In the genomic region with DNA sequence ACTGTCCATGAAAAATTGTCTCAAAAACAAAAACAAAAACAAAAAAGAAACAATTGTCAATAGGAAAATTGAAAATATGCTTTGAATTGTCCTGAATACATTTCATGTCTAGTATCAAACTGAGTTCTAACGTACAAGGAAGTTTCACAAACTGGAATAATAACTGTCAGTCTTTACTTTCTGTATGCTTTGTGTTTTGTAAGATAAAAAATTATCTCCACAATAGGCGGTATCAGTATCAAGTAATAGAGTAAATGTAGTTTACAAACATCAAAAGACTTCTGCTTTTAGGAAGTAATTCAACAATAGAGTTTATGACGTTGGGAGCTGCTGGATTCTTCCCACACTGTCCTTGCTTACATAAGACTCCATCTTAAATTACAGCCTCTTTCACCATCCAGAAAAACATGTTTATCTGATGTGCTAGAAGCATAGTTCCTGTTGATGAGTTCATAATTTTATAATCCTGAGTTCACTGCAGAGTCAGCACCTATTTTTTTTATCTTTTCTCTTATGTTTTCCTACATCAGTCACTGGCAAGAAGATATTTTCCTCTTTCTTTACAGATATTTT, we compare ENCODE assay signal across 36 mouse cellular contexts. TPM values are rescaled to one million over a fixed set of nuclear protein-coding genes. Genes with fewer than 3 reads are reported as not detected.
"Had no signal": no experiment of that assay in that cellular context is flagged by ENCODE, and none has a peak within 500 bp of the region (broad histone marks: within the 10 kb centered on the region; RNA-seq: fewer than 3 reads in every experiment).

No protein-coding gene starts in this region.

- DNase-seq: cerebellum, adult 9-11 months; cerebellum, postnatal 10 days; cerebellum, postnatal 14 days; cerebellum, postnatal 25 days; cerebellum, postnatal 36 days; embryo, embryonic 11 days; forebrain, postnatal 0 days; gastrocnemius, adult 2 months; gastrocnemius, postnatal 10 days; gastrocnemius, postnatal 14 days; gastrocnemius, postnatal 25 days; gastrocnemius, postnatal 36 days; heart, adult 11 months; heart, adult 18-20 months; heart, adult 2 months had no signal

- H3K27ac ChIP-seq: embryonic facial prominence, embryonic 10.5 days; embryonic facial prominence, embryonic 12.5 days; embryonic facial prominence, embryonic 13.5 days; embryonic facial prominence, embryonic 15.5 days; forebrain, embryonic 10.5 days; forebrain, embryonic 12.5 days; forebrain, embryonic 13.5 days; forebrain, embryonic 15.5 days; gastrocnemius, adult 2 months; heart, adult 2 months; heart, embryonic 10.5 days had no signal

- H3K4me1 ChIP-seq: embryonic facial prominence, embryonic 10.5 days; embryonic facial prominence, embryonic 12.5 days; embryonic facial prominence, embryonic 13.5 days; embryonic facial prominence, embryonic 15.5 days; forebrain, embryonic 10.5 days; forebrain, embryonic 12.5 days; forebrain, embryonic 13.5 days; forebrain, embryonic 15.5 days; heart, embryonic 10.5 days had no signal

- ATAC-seq: forebrain, embryonic 13.5 days; forebrain, embryonic 14.5 days; forebrain, embryonic 15.5 days; forebrain, embryonic 16.5 days; forebrain, postnatal 0 days had no signal

- H3K9me3 ChIP-seq: embryonic facial prominence, embryonic 10.5 days; embryonic facial prominence, embryonic 12.5 days; embryonic facial prominence, embryonic 13.5 days; embryonic facial prominence, embryonic 15.5 days; forebrain, embryonic 10.5 days; forebrain, embryonic 12.5 days; forebrain, embryonic 13.5 days; forebrain, embryonic 15.5 days; heart, embryonic 10.5 days had no signal

- H3K9ac ChIP-seq: embryonic facial prominence, embryonic 12.5 days; embryonic facial prominence, embryonic 13.5 days; embryonic facial prominence, embryonic 15.5 days; forebrain, embryonic 12.5 days; forebrain, embryonic 13.5 days; forebrain, embryonic 15.5 days; forebrain, postnatal 0 days had no signal

- H3K27me3 ChIP-seq: embryonic facial prominence, embryonic 12.5 days; embryonic facial prominence, embryonic 13.5 days; embryonic facial prominence, embryonic 15.5 days; forebrain, embryonic 12.5 days; forebrain, embryonic 13.5 days; forebrain, embryonic 15.5 days had no signal

- H3K36me3 ChIP-seq: embryonic facial prominence, embryonic 10.5 days; embryonic facial prominence, embryonic 12.5 days; embryonic facial prominence, embryonic 13.5 days; embryonic facial prominence, embryonic 15.5 days; forebrain, embryonic 10.5 days; forebrain, embryonic 12.5 days; forebrain, embryonic 15.5 days; heart, embryonic 10.5 days had no signal

- H3K4me3 ChIP-seq: embryonic facial prominence, embryonic 10.5 days; embryonic facial prominence, embryonic 12.5 days; embryonic facial prominence, embryonic 13.5 days; embryonic facial prominence, embryonic 15.5 days; erythroblast, embryonic 14.5 days; forebrain, embryonic 10.5 days; forebrain, embryonic 12.5 days; forebrain, embryonic 13.5 days; forebrain, embryonic 15.5 days; gastrocnemius, adult 2 months; heart, adult 2 months; heart, embryonic 10.5 days had no signal

RNA-seq across cellular contexts. Expression of a gene that starts 5.6 kb away (rescaled TPM):
- total RNA-seq: common myeloid progenitor, adult 5-6 weeks; forebrain, postnatal 0 days; gastrocnemius, adult 18-20 months; gastrocnemius, adult 2 months; gastrocnemius, postnatal 10 days; gastrocnemius, postnatal 14 days; gastrocnemius, postnatal 25 days; gastrocnemius, postnatal 36 days; granulocyte monocyte progenitor cell, adult 5-6 weeks; heart, adult 18-20 months; heart, adult 2 months; heart, adult 8-10 months had no signal
- polyA plus RNA-seq: cortical plate, adult 2 months; embryonic facial prominence, embryonic 10.5 days; embryonic facial prominence, embryonic 11.5 days; embryonic facial prominence, embryonic 12.5 days; embryonic facial prominence, embryonic 13.5 days; embryonic facial prominence, embryonic 14.5 days; embryonic facial prominence, embryonic 15.5 days; erythroblast, embryonic 14.5 days; forebrain, embryonic 10.5 days; forebrain, embryonic 11.5 days; forebrain, embryonic 12.5 days; forebrain, embryonic 13.5 days; forebrain, embryonic 14.5 days; forebrain, embryonic 15.5 days; forebrain, embryonic 16.5 days; forebrain, postnatal 0 days; heart, adult 2 months; heart, embryonic 10.5 days; heart, embryonic 11.5 days had no signal

RNA-seq across cellular contexts. Expression of a gene that starts 14.0 kb away (rescaled TPM):
- total RNA-seq: common myeloid progenitor, adult 5-6 weeks; forebrain, postnatal 0 days; gastrocnemius, adult 2 months; gastrocnemius, postnatal 14 days; gastrocnemius, postnatal 25 days; gastrocnemius, postnatal 36 days; granulocyte monocyte progenitor cell, adult 5-6 weeks; heart, adult 2 months; heart, adult 8-10 months had no signal
- polyA plus RNA-seq: cortical plate, adult 2 months; embryonic facial prominence, embryonic 11.5 days; embryonic facial prominence, embryonic 12.5 days; embryonic facial prominence, embryonic 14.5 days; erythroblast, embryonic 14.5 days; forebrain, embryonic 10.5 days; forebrain, embryonic 11.5 days; forebrain, embryonic 12.5 days; forebrain, embryonic 13.5 days; forebrain, embryonic 14.5 days; forebrain, embryonic 15.5 days; forebrain, embryonic 16.5 days; forebrain, postnatal 0 days had no signal
